Mouse (Mus musculus): ENCODE results near the gene Atp5mpl. TPM values are rescaled to one million over a fixed set of nuclear protein-coding genes. Genes with fewer than 3 reads are reported as not detected.

Atp5mpl gene
- polyA plus RNA-seq, 1 experiment = 8.8 TPM

GRCm38 (mm10) chr12:111931411-111932025 is 35.3 kb downstream of the Atp5mpl start:
- H3K4me1 ChIP-seq (ENCODE audit: control insufficient read depth, insufficient read depth, insufficient read length) = peaks cover 11% of the 10 kb centered on the region; the same call in 1 of the 2 replicates
- no peak overlapping the region for H3K4me3 ChIP-seq (ENCODE audit: extremely low read depth, insufficient read depth, insufficient read length)
- 88% methylated on average over 9 of the region's 9 CpGs for WGBS
- no peaks in the 10 kb centered on the region for H3K36me3 ChIP-seq (ENCODE audit: control insufficient read depth, insufficient read depth, low read length)
- no peak for DNase-seq (ENCODE audit: low read depth in 1 of 2, low spot score in 2 of 2)
- H3K27me3 ChIP-seq (ENCODE audit: control insufficient read depth, insufficient read depth, low read length) = no peaks in the 10 kb centered on the region
- TF ChIP-seq POLR2A (IDR thresholded peaks at IDR 0.05; ENCODE audit: low read depth, low read length) (no peak), CTCF (IDR thresholded peaks at IDR 0.05; ENCODE audit: extremely low read depth, insufficient read depth, insufficient read length, insufficient replicate concordance) (no peak)
- H3K27ac ChIP-seq (ENCODE audit: insufficient read depth, low read length) = no peak overlapping the region

GRCm38 (mm10) chr12:111928411-111928966 is 38.3 kb downstream of the Atp5mpl start:
- Histone ChIP-seq H3K36me3 (ENCODE audit: control insufficient read depth, insufficient read depth, low read length) (no peaks in the 10 kb centered on the region), H3K4me1 (ENCODE audit: control insufficient read depth, insufficient read depth, insufficient read length) (peaks cover 11% of the 10 kb centered on the region; the same call in 1 of the 2 replicates), H3K27me3 (ENCODE audit: control insufficient read depth, insufficient read depth, low read length) (no peaks in the 10 kb centered on the region), H3K27ac (ENCODE audit: insufficient read depth, low read length) (no peak overlapping the region), H3K4me3 (ENCODE audit: extremely low read depth, insufficient read depth, insufficient read length) (no peak overlapping the region)
- TF ChIP-seq POLR2A (IDR thresholded peaks at IDR 0.05; ENCODE audit: low read depth, low read length) (no peak), CTCF (IDR thresholded peaks at IDR 0.05; ENCODE audit: extremely low read depth, insufficient read depth, insufficient read length, insufficient replicate concordance) (no peak)
- 89% methylated on average over 18 of the region's 18 CpGs for WGBS
- DNase-seq (ENCODE audit: low read depth in 1 of 2, low spot score in 2 of 2) = no peak

DNA sequence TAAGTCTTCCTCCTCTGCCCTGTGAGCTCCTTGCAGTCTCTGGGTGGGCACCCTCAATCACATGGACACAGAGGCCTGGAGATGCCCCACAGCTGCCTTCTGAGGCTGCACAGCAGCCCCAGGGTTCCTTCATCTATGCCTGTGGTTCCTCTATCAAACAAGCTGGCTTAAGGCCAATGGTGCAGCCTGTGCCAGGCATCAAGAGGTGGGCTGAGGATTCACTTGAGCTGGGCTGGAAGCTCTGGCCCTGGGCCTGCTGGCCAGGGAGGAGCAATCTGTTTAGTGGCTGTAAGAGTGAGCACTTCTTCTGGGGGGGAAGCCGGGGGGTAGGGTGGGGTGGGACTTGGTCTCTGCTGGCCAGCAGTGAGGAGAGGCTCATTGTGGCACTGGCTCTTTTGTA is 39.4 kb downstream of the Atp5mpl start:
- Histone ChIP-seq H3K27ac (ENCODE audit: insufficient read depth, low read length) (no peak overlapping the region), H3K36me3 (ENCODE audit: control insufficient read depth, insufficient read depth, low read length) (no peaks in the 10 kb centered on the region), H3K27me3 (ENCODE audit: control insufficient read depth, insufficient read depth, low read length) (no peaks in the 10 kb centered on the region), H3K4me1 (ENCODE audit: control insufficient read depth, insufficient read depth, insufficient read length) (peaks cover under 1% of the 10 kb centered on the region; the same call in 1 of the 2 replicates), H3K4me3 (ENCODE audit: extremely low read depth, insufficient read depth, insufficient read length) (no peak overlapping the region)
- 81% methylated on average over 1 of the region's 1 CpGs for WGBS
- DNase-seq (ENCODE audit: low read depth in 1 of 2, low spot score in 2 of 2) = no peak
- no peak for TF ChIP-seq POLR2A (IDR thresholded peaks at IDR 0.05; ENCODE audit: low read depth, low read length)
- TF ChIP-seq CTCF (IDR thresholded peaks at IDR 0.05; ENCODE audit: extremely low read depth, insufficient read depth, insufficient read length, insufficient replicate concordance) = no peak

DNA sequence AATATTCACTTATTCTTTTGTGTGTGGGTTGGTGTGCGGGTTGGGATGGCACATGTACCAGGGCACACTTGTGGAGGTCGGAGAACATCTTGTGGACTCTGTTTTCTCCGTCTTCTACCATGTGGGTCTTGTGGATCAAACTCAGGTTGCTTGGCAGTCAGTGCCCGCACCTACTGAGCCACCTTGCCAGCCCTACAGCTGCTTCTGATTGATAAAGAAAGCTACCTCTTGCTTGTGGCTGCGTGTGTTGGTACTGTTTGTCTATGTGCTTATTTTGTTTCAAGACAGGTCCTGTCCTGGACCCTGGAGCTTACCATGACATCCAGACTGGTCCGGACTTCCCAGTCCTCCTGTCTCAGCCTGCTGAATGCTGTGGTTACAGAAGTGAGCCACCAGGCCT is 43.7 kb downstream of the Atp5mpl start:
- H3K4me1 ChIP-seq (ENCODE audit: control insufficient read depth, insufficient read depth, insufficient read length) = no peaks in the 10 kb centered on the region
- no peak overlapping the region for H3K27ac ChIP-seq (ENCODE audit: insufficient read depth, low read length)
- H3K36me3 ChIP-seq (ENCODE audit: control insufficient read depth, insufficient read depth, low read length) = no peaks in the 10 kb centered on the region
- 82% methylated on average over 6 of the region's 6 CpGs for WGBS
- TF ChIP-seq POLR2A (IDR thresholded peaks at IDR 0.05; ENCODE audit: low read depth, low read length) = no peak
- no peak for TF ChIP-seq CTCF (IDR thresholded peaks at IDR 0.05; ENCODE audit: extremely low read depth, insufficient read depth, insufficient read length, insufficient replicate concordance)
- H3K4me3 ChIP-seq (ENCODE audit: extremely low read depth, insufficient read depth, insufficient read length) = no peak overlapping the region
- no peak for DNase-seq (ENCODE audit: low read depth in 1 of 2, low spot score in 2 of 2)
- no peaks in the 10 kb centered on the region for H3K27me3 ChIP-seq (ENCODE audit: control insufficient read depth, insufficient read depth, low read length)

GRCm38 (mm10) chr12:111920046-111920445 is 46.7 kb downstream of the Atp5mpl start:
- Histone ChIP-seq H3K4me1 (ENCODE audit: control insufficient read depth, insufficient read depth, insufficient read length) (peaks cover 5% of the 10 kb centered on the region; the same call in 1 of the 2 replicates), H3K4me3 (ENCODE audit: extremely low read depth, insufficient read depth, insufficient read length) (no peak overlapping the region), H3K36me3 (ENCODE audit: control insufficient read depth, insufficient read depth, low read length) (no peaks in the 10 kb centered on the region), H3K27ac (ENCODE audit: insufficient read depth, low read length) (no peak overlapping the region), H3K27me3 (ENCODE audit: control insufficient read depth, insufficient read depth, low read length) (no peaks in the 10 kb centered on the region)
- no peak for DNase-seq (ENCODE audit: low read depth in 1 of 2, low spot score in 2 of 2)
- WGBS = 29% methylated on average over 9 of the region's 9 CpGs
- TF ChIP-seq POLR2A (IDR thresholded peaks at IDR 0.05; ENCODE audit: low read depth, low read length) = no peak
- no peak for TF ChIP-seq CTCF (IDR thresholded peaks at IDR 0.05; ENCODE audit: extremely low read depth, insufficient read depth, insufficient read length, insufficient replicate concordance)

DNA sequence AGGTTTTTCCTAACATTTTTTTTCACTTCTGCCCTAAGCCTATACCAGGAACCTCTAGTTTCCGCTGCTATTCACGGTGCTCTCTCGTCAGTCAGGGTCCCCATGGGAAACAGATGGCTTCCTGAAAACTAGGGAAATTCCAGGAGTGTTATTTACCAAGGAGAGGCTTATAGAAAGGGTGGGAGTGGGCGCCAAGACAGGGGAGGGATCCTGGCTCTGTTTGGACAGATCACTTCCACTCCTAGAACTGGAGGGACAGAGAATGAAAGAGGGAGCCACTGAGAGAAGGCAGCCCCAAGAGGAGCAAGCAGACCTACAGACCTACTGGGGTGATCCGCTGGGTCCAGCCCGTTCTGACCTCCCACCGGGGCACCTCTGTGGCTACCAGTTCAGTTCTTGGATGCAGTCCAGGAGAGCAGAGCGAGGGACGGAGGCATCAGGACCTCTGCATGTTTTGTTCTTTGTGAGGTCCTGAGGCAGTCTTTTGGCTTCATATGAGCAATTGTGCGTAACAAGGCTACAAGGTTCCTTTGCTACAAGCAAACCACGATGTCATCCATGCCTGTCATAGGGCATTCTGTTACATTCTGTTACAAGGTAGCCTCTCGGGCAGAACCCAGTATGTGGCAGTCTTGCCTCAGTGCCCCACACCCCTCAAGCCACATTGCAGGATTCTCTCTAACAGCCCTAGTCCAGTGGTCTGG is 50.1 kb downstream of the Atp5mpl start:
- H3K27ac ChIP-seq (ENCODE audit: insufficient read depth, low read length) = no peak overlapping the region
- DNase-seq (ENCODE audit: low read depth in 1 of 2, low spot score in 2 of 2) = no peak
- TF ChIP-seq POLR2A (IDR thresholded peaks at IDR 0.05; ENCODE audit: low read depth, low read length) (no peak), CTCF (IDR thresholded peaks at IDR 0.05; ENCODE audit: extremely low read depth, insufficient read depth, insufficient read length, insufficient replicate concordance) (no peak)
- H3K4me1 ChIP-seq (ENCODE audit: control insufficient read depth, insufficient read depth, insufficient read length) = peaks cover 21% of the 10 kb centered on the region
- no peaks in the 10 kb centered on the region for H3K36me3 ChIP-seq (ENCODE audit: control insufficient read depth, insufficient read depth, low read length)
- no peak overlapping the region for H3K4me3 ChIP-seq (ENCODE audit: extremely low read depth, insufficient read depth, insufficient read length)
- no peaks in the 10 kb centered on the region for H3K27me3 ChIP-seq (ENCODE audit: control insufficient read depth, insufficient read depth, low read length)
- 37% methylated on average over 12 of the region's 12 CpGs for WGBS

Measured in spleen, adult 2 months (tissue).